In the genomic region with DNA sequence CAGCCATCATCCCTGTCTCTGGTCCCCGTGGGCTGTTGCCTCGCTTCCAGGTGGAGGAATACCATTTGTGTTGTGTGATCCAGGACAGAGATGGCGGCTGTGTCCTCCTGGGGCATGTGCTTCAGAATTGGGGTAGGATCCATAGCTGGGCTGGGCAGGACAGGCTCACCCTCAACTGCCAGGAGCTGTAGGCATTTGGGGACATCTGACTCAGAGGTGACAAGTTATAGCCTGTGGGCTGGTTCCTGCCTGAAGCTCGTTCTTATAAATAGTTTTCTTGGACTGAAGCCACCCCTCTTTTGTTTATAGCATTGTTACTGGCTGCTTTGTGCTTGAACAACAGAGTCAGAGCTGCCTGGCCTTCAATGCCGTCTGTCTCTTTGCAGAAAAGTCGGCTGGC, we compare ENCODE assay signal across 17 mouse cellular contexts. TPM values are rescaled to one million over a fixed set of nuclear protein-coding genes. Genes with fewer than 3 reads are reported as not detected.
A peak's percentile ranks its signal among the peaks of the same experiment; 100 is the strongest.
DNase-seq lines count a peak whose midpoint lies in the region; ATAC-seq lines count a peak whose summit lies in the region.
"Had no signal": no experiment of that assay in that cellular context is flagged by ENCODE, and none has a peak within 500 bp of the region (broad histone marks: within the 10 kb centered on the region; RNA-seq: fewer than 3 reads in every experiment).

No protein-coding gene starts in this region.

- no peak for ATAC-seq in megakaryocyte, adult 5-6 weeks (ENCODE audit: poor library complexity, severe bottlenecking)
- 0 out of 2 replicates have a peak, but pooled peaks have one; percentile 22 for ATAC-seq in heart, embryonic 14.5 days (ENCODE audit: insufficient number of reproducible peaks, insufficient read depth, low FRiP score, low read depth)
- ATAC-seq in stomach, embryonic 15.5 days (ENCODE audit: insufficient read depth, low FRiP score, low read depth): no peak
- ATAC-seq in liver, embryonic 11.5 days (replicated peaks; ENCODE audit: low FRiP score): no peak
- ATAC-seq: forebrain, postnatal 0 days had no signal

- peak overlapping the region; percentile 86 to 89 for H3K27ac ChIP-seq in heart, embryonic 14.5 days (replicated peaks in 1 of 2; ENCODE audit: control insufficient read depth in 1 of 2, insufficient read depth in 1 of 2, low read depth in 2 of 2, low read length in 2 of 2)
- peak overlapping the region; percentile 57; the same call in 1 of the 2 replicates for H3K27ac ChIP-seq in stomach, embryonic 15.5 days
- no peak overlapping the region for H3K27ac ChIP-seq in liver, embryonic 11.5 days (ENCODE audit: low read depth, low read length)
- H3K27ac ChIP-seq: liver, embryonic 13.5 days had no signal

- peak; percentile 40 for DNase-seq in gastrocnemius, adult 18-20 months (ENCODE audit: low spot score)
- no peak for DNase-seq in gastrocnemius, postnatal 4 days (ENCODE audit: low spot score in 2 of 2)
- no peak for DNase-seq in liver, embryonic 11.5 days (ENCODE audit: low spot score)
- DNase-seq in right cerebral cortex, postnatal 25 days: no peak
- DNase-seq: adrenal gland, adult 8-10 months; cerebellum, adult 9-10 months; embryo, embryonic 11 days; forebrain, postnatal 0 days; gastrocnemius, postnatal 14 days; kidney, postnatal 10 days; liver, embryonic 13.5 days had no signal

- 38% methylated on average over 6 of the region's 6 CpGs for WGBS in heart, embryonic 14.5 days
- WGBS in stomach, embryonic 15.5 days: 63% methylated on average over 6 of the region's 6 CpGs
- WGBS in liver, embryonic 11.5 days: 74% methylated on average over 6 of the region's 6 CpGs

- H3K4me2 ChIP-seq in heart, embryonic 14.5 days (ENCODE audit: low read length): peak overlapping the region; percentile 33; the same call in 1 of the 2 replicates
- no peak overlapping the region for H3K4me2 ChIP-seq in stomach, embryonic 15.5 days
- no peak overlapping the region for H3K4me2 ChIP-seq in liver, embryonic 11.5 days
- H3K4me2 ChIP-seq: liver, embryonic 13.5 days had no signal

- no peaks in the 10 kb centered on the region for H3K36me3 ChIP-seq in megakaryocyte, embryonic 14.5 days (replicated peaks; ENCODE audit: low read length)
- no peaks in the 10 kb centered on the region for H3K36me3 ChIP-seq in heart, embryonic 14.5 days (ENCODE audit: control insufficient read depth, insufficient read depth, low read length)
- H3K36me3 ChIP-seq in stomach, embryonic 15.5 days: no peaks in the 10 kb centered on the region
- no peaks in the 10 kb centered on the region for H3K36me3 ChIP-seq in liver, embryonic 11.5 days (ENCODE audit: control insufficient read depth, insufficient read depth, low read length)
- H3K36me3 ChIP-seq: liver, embryonic 13.5 days had no signal

- peak overlapping the region; percentile 34 for H3K4me3 ChIP-seq in megakaryocyte, embryonic 14.5 days (replicated peaks)
- no peak overlapping the region for H3K4me3 ChIP-seq in heart, embryonic 14.5 days (ENCODE audit: control insufficient read depth in 1 of 2, insufficient read depth in 1 of 2, low read depth in 1 of 2, low read length in 2 of 2)
- no peak overlapping the region for H3K4me3 ChIP-seq in stomach, embryonic 15.5 days (replicated peaks)
- H3K4me3 ChIP-seq in liver, embryonic 11.5 days (ENCODE audit: low read depth, low read length): no peak overlapping the region
- H3K4me3 ChIP-seq: erythroblast, embryonic 14.5 days; liver, embryonic 13.5 days had no signal

- H3K4me1 ChIP-seq in megakaryocyte, embryonic 14.5 days: no peaks in the 10 kb centered on the region
- peaks cover 54 to 62% of the 10 kb centered on the region in 2 experiments for H3K4me1 ChIP-seq in heart, embryonic 14.5 days (ENCODE audit: control insufficient read depth in 2 of 2, insufficient read depth in 2 of 2, low read length in 2 of 2)
- peaks cover 6% of the 10 kb centered on the region; the same call in 1 of the 2 replicates for H3K4me1 ChIP-seq in stomach, embryonic 15.5 days
- no peaks in the 10 kb centered on the region for H3K4me1 ChIP-seq in liver, embryonic 11.5 days (replicated peaks; ENCODE audit: control insufficient read depth, insufficient read depth, low read length)
- H3K4me1 ChIP-seq: liver, embryonic 13.5 days had no signal

- peaks cover 61% of the 10 kb centered on the region for H3K9me3 ChIP-seq in megakaryocyte, embryonic 14.5 days
- H3K9me3 ChIP-seq in heart, embryonic 14.5 days (ENCODE audit: control insufficient read depth, low read length): no peaks in the 10 kb centered on the region
- H3K9me3 ChIP-seq in stomach, embryonic 15.5 days: no peaks in the 10 kb centered on the region
- H3K9me3 ChIP-seq in liver, embryonic 11.5 days (ENCODE audit: control insufficient read depth, low read length): no peaks in the 10 kb centered on the region
- H3K9me3 ChIP-seq: liver, embryonic 13.5 days had no signal

- peak overlapping the region; percentile 34; the same call in 1 of the 2 replicates for H3K9ac ChIP-seq in heart, embryonic 14.5 days (ENCODE audit: low read length)
- H3K9ac ChIP-seq in stomach, embryonic 15.5 days: no peak overlapping the region
- no peak overlapping the region for H3K9ac ChIP-seq in liver, embryonic 11.5 days (ENCODE audit: low read depth, low read length)
- H3K9ac ChIP-seq: forebrain, postnatal 0 days; liver, embryonic 13.5 days had no signal

- peaks cover 2% of the 10 kb centered on the region for H3K27me3 ChIP-seq in megakaryocyte, embryonic 14.5 days (replicated peaks)
- no peaks in the 10 kb centered on the region for H3K27me3 ChIP-seq in heart, embryonic 14.5 days (ENCODE audit: control insufficient read depth, insufficient read depth, low read length)
- H3K27me3 ChIP-seq in stomach, embryonic 15.5 days (replicated peaks): 0 out of 2 replicates have a peak, but pooled peaks cover 8% of the 10 kb centered on the region
- peaks cover 16% of the 10 kb centered on the region for H3K27me3 ChIP-seq in liver, embryonic 11.5 days (replicated peaks; ENCODE audit: control insufficient read depth, insufficient read depth, low read length)

RNA-seq across cellular contexts. Expression of gene Cdh13, which starts 6.7 kb away (rescaled TPM):
- total RNA-seq in gastrocnemius, adult 18-20 months (2021): 100 to 1,000 TPM in 1 of 2 experiments, 10 to 100 TPM in 1; 95.8 to 111 TPM
- 100 to 1,000 TPM; 136 to 141 TPM for total RNA-seq in gastrocnemius, postnatal 4 days (2021)
- polyA plus RNA-seq in megakaryocyte, embryonic 14.5 days (2012; ENCODE audit: insufficient read depth, low replicate concordance): not detected in 2 replicates
- not detected in 2 replicates for total RNA-seq in megakaryocyte, adult 5-6 weeks (2015)
- not detected in 2 replicates for total RNA-seq in megakaryocyte, adult 5-6 weeks (2017)
- 94.9 and 109 TPM in 2 replicates for polyA plus RNA-seq in heart, embryonic 14.5 days (2014; fragmentation: Nextera tagmentation; extraction: Ambion mirVana)
- 8.3 and 12.1 TPM in 2 replicates for polyA plus RNA-seq in stomach, embryonic 15.5 days (2015; fragmentation: Nextera tagmentation; extraction: Ambion mirVana)
- polyA plus RNA-seq in liver, embryonic 11.5 days (2014; fragmentation: Nextera tagmentation; extraction: Ambion mirVana): 2.5 and 2.9 TPM in 2 replicates
- total RNA-seq: megakaryocyte progenitor cell, adult 5-6 weeks had no signal
- polyA plus RNA-seq: erythroblast, embryonic 14.5 days had no signal
